Mouse (Mus musculus): ENCODE data around the gene Olfr1089. TPM values are rescaled to one million over a fixed set of nuclear protein-coding genes. Genes with fewer than 3 reads are reported as not detected.

Gene Olfr1089
- total RNA-seq (2015; ENCODE audit: low replicate concordance) (not detected in 2 replicates), total RNA-seq (2017; ENCODE audit: low replicate concordance) (not detected in 2 replicates)

GRCm38 (mm10) chr2:86733601-86734000, at the start of gene Olfr1089:
TSS of gene Olfr1089 (minus strand) at chr2:86733701.
- ATAC-seq (replicated peaks; ENCODE audit: low FRiP score, poor library complexity, severe bottlenecking), result no peak

- no peak for ATAC-seq (replicated peaks; ENCODE audit: low FRiP score, poor library complexity, severe bottlenecking)
Observed at GRCm38 (mm10) chr2:86782179-86782578, 48.7 kb upstream of the Olfr1089 start, which contains the start of gene Olfr1093. TSS of gene Olfr1093 (plus strand) at chr2:86782479.

GRCm38 (mm10) chr2:86761050-86761449, 27.5 kb upstream of the Olfr1089 start:
- ATAC-seq (replicated peaks; ENCODE audit: low FRiP score, poor library complexity, severe bottlenecking), result no peak

- ATAC-seq (replicated peaks; ENCODE audit: low FRiP score, poor library complexity, severe bottlenecking), result no peak
Observed at GRCm38 (mm10) chr2:86758893-86759292, 25.4 kb upstream of the Olfr1089 start, which contains the start of gene Olfr1090. TSS of gene Olfr1090 (minus strand) at chr2:86758993.

GRCm38 (mm10) chr2:86698295-86698694, 35.2 kb downstream of the Olfr1089 start, which contains the start of gene Olfr1087:
TSS of gene Olfr1087 (minus strand) at chr2:86698395.
- ATAC-seq (replicated peaks; ENCODE audit: low FRiP score, poor library complexity, severe bottlenecking), result no peak

Other genes starting within 250 kb of the Olfr1089 start
- not detected in 2 replicates for gene Olfr228, start 246.3 kb downstream of the Olfr1089 start, total RNA-seq (2015; ENCODE audit: low replicate concordance)
- gene Olfr228, start 246.3 kb downstream of the Olfr1089 start, total RNA-seq (2017; ENCODE audit: low replicate concordance), result not detected in 2 replicates
- not detected in 2 replicates for gene Olfr1076, start 225.2 kb downstream of the Olfr1089 start, total RNA-seq (2015; ENCODE audit: low replicate concordance)
- gene Olfr1076, start 225.2 kb downstream of the Olfr1089 start, total RNA-seq (2017; ENCODE audit: low replicate concordance), result not detected in 2 replicates
- not detected in 2 replicates for gene Olfr1079, start 191.2 kb downstream of the Olfr1089 start, total RNA-seq (2015; ENCODE audit: low replicate concordance)
- gene Olfr1079, start 191.2 kb downstream of the Olfr1089 start, total RNA-seq (2017; ENCODE audit: low replicate concordance), result not detected in 2 replicates
- not detected in 2 replicates for gene Olfr1080, start 175.5 kb downstream of the Olfr1089 start, total RNA-seq (2015; ENCODE audit: low replicate concordance)
- not detected in 2 replicates for gene Olfr1080, start 175.5 kb downstream of the Olfr1089 start, total RNA-seq (2017; ENCODE audit: low replicate concordance)
- gene Olfr1082, start 134.7 kb downstream of the Olfr1089 start, total RNA-seq (2015; ENCODE audit: low replicate concordance), result not detected in 2 replicates
- not detected in 2 replicates for gene Olfr1082, start 134.7 kb downstream of the Olfr1089 start, total RNA-seq (2017; ENCODE audit: low replicate concordance)
- not detected in 2 replicates for gene Olfr1084, start 94.0 kb downstream of the Olfr1089 start, total RNA-seq (2015; ENCODE audit: low replicate concordance)
- gene Olfr1084, start 94.0 kb downstream of the Olfr1089 start, total RNA-seq (2017; ENCODE audit: low replicate concordance), result not detected in 2 replicates
- gene Olfr1085, start 71.7 kb downstream of the Olfr1089 start, total RNA-seq (2015; ENCODE audit: low replicate concordance), result not detected in 2 replicates
- not detected in 2 replicates for gene Olfr1085, start 71.7 kb downstream of the Olfr1089 start, total RNA-seq (2017; ENCODE audit: low replicate concordance)
- not detected in 2 replicates for gene Olfr1086, start 53.6 kb downstream of the Olfr1089 start, total RNA-seq (2015; ENCODE audit: low replicate concordance)
- gene Olfr1086, start 53.6 kb downstream of the Olfr1089 start, total RNA-seq (2017; ENCODE audit: low replicate concordance), result not detected in 2 replicates
- not detected in 2 replicates for gene Olfr1087, start 35.3 kb downstream of the Olfr1089 start, total RNA-seq (2015; ENCODE audit: low replicate concordance)
- gene Olfr1087, start 35.3 kb downstream of the Olfr1089 start, total RNA-seq (2017; ENCODE audit: low replicate concordance), result not detected in 2 replicates
- not detected in 2 replicates for gene Olfr1090, start 25.3 kb upstream of the Olfr1089 start, total RNA-seq (2015; ENCODE audit: low replicate concordance)
- not detected in 2 replicates for gene Olfr1090, start 25.3 kb upstream of the Olfr1089 start, total RNA-seq (2017; ENCODE audit: low replicate concordance)
- not detected in 2 replicates for gene Olfr1093, start 48.8 kb upstream of the Olfr1089 start, total RNA-seq (2015; ENCODE audit: low replicate concordance)
- gene Olfr1093, start 48.8 kb upstream of the Olfr1089 start, total RNA-seq (2017; ENCODE audit: low replicate concordance), result not detected in 2 replicates
- not detected in 2 replicates for gene Olfr141, start 76.3 kb upstream of the Olfr1089 start, total RNA-seq (2015; ENCODE audit: low replicate concordance)
- not detected in 2 replicates for gene Olfr141, start 76.3 kb upstream of the Olfr1089 start, total RNA-seq (2017; ENCODE audit: low replicate concordance)
- gene Olfr1094, start 91.0 kb upstream of the Olfr1089 start, total RNA-seq (2015; ENCODE audit: low replicate concordance), result not detected in 2 replicates
- not detected in 2 replicates for gene Olfr1094, start 91.0 kb upstream of the Olfr1089 start, total RNA-seq (2017; ENCODE audit: low replicate concordance)
- gene Olfr1095, start 118.0 kb upstream of the Olfr1089 start, total RNA-seq (2015; ENCODE audit: low replicate concordance), result not detected in 2 replicates
- gene Olfr1095, start 118.0 kb upstream of the Olfr1089 start, total RNA-seq (2017; ENCODE audit: low replicate concordance), result not detected in 2 replicates
- not detected in 2 replicates for gene Gm13723, start 141.1 kb upstream of the Olfr1089 start, total RNA-seq (2015; ENCODE audit: low replicate concordance)
- not detected in 2 replicates for gene Gm13723, start 141.1 kb upstream of the Olfr1089 start, total RNA-seq (2017; ENCODE audit: low replicate concordance)
- gene Olfr1097, start 158.5 kb upstream of the Olfr1089 start, total RNA-seq (2015; ENCODE audit: low replicate concordance), result not detected in 2 replicates
- not detected in 2 replicates for gene Olfr1097, start 158.5 kb upstream of the Olfr1089 start, total RNA-seq (2017; ENCODE audit: low replicate concordance)
- gene Olfr1098, start 190.8 kb upstream of the Olfr1089 start, total RNA-seq (2015; ENCODE audit: low replicate concordance), result not detected in 2 replicates
- gene Olfr1098, start 190.8 kb upstream of the Olfr1089 start, total RNA-seq (2017; ENCODE audit: low replicate concordance), result not detected in 2 replicates
- gene Olfr1099, start 227.0 kb upstream of the Olfr1089 start, total RNA-seq (2015; ENCODE audit: low replicate concordance), result not detected in 2 replicates
- not detected in 2 replicates for gene Olfr1099, start 227.0 kb upstream of the Olfr1089 start, total RNA-seq (2017; ENCODE audit: low replicate concordance)
- not detected in 2 replicates for gene Olfr1100, start 246.3 kb upstream of the Olfr1089 start, total RNA-seq (2015; ENCODE audit: low replicate concordance)
- gene Olfr1100, start 246.3 kb upstream of the Olfr1089 start, total RNA-seq (2017; ENCODE audit: low replicate concordance), result not detected in 2 replicates